Mouse (Mus musculus) liver, adult 2 months (tissue): ENCODE results near the gene Acot8.

Experiments
- CTCF ChIP-seq: fragments of 200-500 bp; IDR thresholded peaks from 2 replicates; pipeline ENCODE4 v1.5.1; 2011; ENCODE audit warnings: low read depth, low read length, control low read depth
- POLR2A ChIP-seq: fragments of 200-500 bp; IDR thresholded peaks from 2 replicates; pipeline ENCODE4 v1.6.1; 2011; ENCODE audit warnings: low read length, control low read depth; ENCODE audit not compliant: insufficient read depth; ENCODE audit errors: extremely low read depth

DNA sequence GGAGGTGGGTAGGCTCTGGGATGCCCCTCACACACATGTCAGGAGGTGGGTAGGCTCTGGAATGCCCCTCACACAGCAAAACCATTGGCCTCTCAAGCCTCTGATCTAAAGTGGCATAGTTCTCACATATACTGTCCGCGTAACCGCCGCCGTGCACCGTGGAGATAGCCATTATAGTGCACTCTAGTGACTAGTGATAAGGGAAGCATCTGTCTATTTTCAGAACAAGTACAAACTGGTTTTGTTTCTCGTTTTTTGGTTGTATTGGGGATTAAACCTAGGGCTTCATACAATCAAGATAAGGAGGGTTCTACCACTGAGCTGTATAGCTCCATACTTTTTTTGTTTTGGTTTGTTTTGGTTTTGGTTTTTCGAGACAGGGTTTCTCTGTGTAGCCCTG, 11.1 kb upstream of the Acot8 start:
- TF ChIP-seq POLR2A = no peak
- no peak for TF ChIP-seq CTCF
